Mouse (Mus musculus) kidney, embryonic 16.5 days (tissue): ENCODE measurements at regions not wholly inside any gene's neighbourhood (a gene's known extent, or its start where the extent isn't known, plus 50 kb on each side); places are given as distances from the start of the nearest gene placed in this dataset.

Source experiments
- ATAC-seq: fragments of 200-750 bp; cut with Nextera tagmentation; 2 replicates; pipeline ENCODE4 v1.8.0; 2017; ENCODE audit warnings: moderate TSS enrichment; ENCODE audit not compliant: low FRiP score, low TSS enrichment
- H3K27ac ChIP-seq: fragments of 300-500 bp; sonication (generic); 2 replicates; pipeline ENCODE4 v1.5.1; 2014; ENCODE audit warnings: low read length
- H3K27me3 ChIP-seq: fragments of 300-500 bp; sonication (generic); 2 replicates; pipeline ENCODE4 v1.6.1; 2014; ENCODE audit warnings: low read length, control low read depth, mixed read lengths; ENCODE audit not compliant: insufficient read depth
- H3K36me3 ChIP-seq: fragments of 300-500 bp; sonication (generic); 2 replicates; pipeline ENCODE4 v1.6.1; 2014; ENCODE audit warnings: low read length, control low read depth, mixed read lengths; ENCODE audit not compliant: insufficient read depth
- H3K4me1 ChIP-seq: fragments of 300-500 bp; sonication (generic); 2 replicates; pipeline ENCODE4 v1.6.1; 2014; ENCODE audit warnings: low read length, control low read depth, mixed read lengths; ENCODE audit not compliant: insufficient read depth
- H3K4me2 ChIP-seq: fragments of 300-500 bp; sonication (generic); replicated peaks from 2 replicates; pipeline ENCODE4 v1.6.1; 2014; ENCODE audit warnings: low read depth, low read length
- H3K4me3 ChIP-seq: fragments of 300-500 bp; sonication (generic); 2 replicates; pipeline ENCODE4 v1.5.1; 2014; ENCODE audit warnings: mild to moderate bottlenecking, low read length
- H3K9ac ChIP-seq: fragments of 300-500 bp; sonication (generic); replicated peaks from 2 replicates; pipeline ENCODE4 v1.6.1; 2014; ENCODE audit warnings: low read length
- H3K9me3 ChIP-seq: fragments of 300-500 bp; sonication (generic); 2 replicates; pipeline ENCODE4 v1.6.1; 2016; ENCODE audit warnings: low read length, control low read depth
- WGBS: fragments of 180-500 bp; shearing (Covaris S2); extraction: QIAGEN DNeasy Blood & Tissue Kit; methylation state at CpG from one replicate; pipeline ENCODE4 v1.1.7; 2014; 5-methylcytosine and 5-hydroxymethylcytosine counted together

- WGBS, result 7% methylated on average over 8 of the region's 8 CpGs
- H3K9me3 ChIP-seq, result peaks cover 4% of the 10 kb centered on the region; the same call in 1 of the 2 replicates
- peak overlapping the region; percentile 9; the same call in 1 of the 2 replicates for H3K4me3 ChIP-seq
- H3K4me2 ChIP-seq, result peak overlapping the region; percentile 42
- no peaks in the 10 kb centered on the region for H3K27me3 ChIP-seq
- no peak overlapping the region for H3K27ac ChIP-seq
- no peak overlapping the region for H3K9ac ChIP-seq
- H3K36me3 ChIP-seq, result no peaks in the 10 kb centered on the region
- H3K4me1 ChIP-seq, result peaks cover 20% of the 10 kb centered on the region
- 0 out of 2 replicates have a peak, but pooled peaks have one; percentile 14 for ATAC-seq
Measured at GRCm38 (mm10) chr4:33589207-33589606, 279.1 kb downstream of the Rngtt start.

GRCm38 (mm10) chr4:33594997-33595657 is 285.0 kb downstream of the Rngtt start:
- Histone ChIP-seq H3K27ac (no peak overlapping the region), H3K27me3 (no peaks in the 10 kb centered on the region), H3K9me3 (peaks cover 4% of the 10 kb centered on the region; the same call in 1 of the 2 replicates), H3K4me2 (no peak overlapping the region), H3K36me3 (no peaks in the 10 kb centered on the region), H3K9ac (no peak overlapping the region), H3K4me3 (no peak overlapping the region), H3K4me1 (no peaks in the 10 kb centered on the region)
- 58% methylated on average over 11 of the region's 11 CpGs for WGBS
- ATAC-seq, result no peak

GRCm38 (mm10) chr4:33595763-33596162 is 285.7 kb downstream of the Rngtt start:
- no peak for ATAC-seq
- Histone ChIP-seq H3K9ac (no peak overlapping the region), H3K36me3 (no peaks in the 10 kb centered on the region), H3K9me3 (peaks cover 4% of the 10 kb centered on the region; the same call in 1 of the 2 replicates), H3K27ac (no peak overlapping the region), H3K27me3 (no peaks in the 10 kb centered on the region), H3K4me1 (no peaks in the 10 kb centered on the region), H3K4me3 (no peak overlapping the region), H3K4me2 (no peak overlapping the region)
- 74% methylated on average over 9 of the region's 9 CpGs for WGBS

- Histone ChIP-seq H3K36me3 (no peaks in the 10 kb centered on the region), H3K9ac (no peak overlapping the region), H3K4me3 (no peak overlapping the region), H3K9me3 (no peaks in the 10 kb centered on the region), H3K4me1 (no peaks in the 10 kb centered on the region), H3K27me3 (no peaks in the 10 kb centered on the region), H3K4me2 (no peak overlapping the region), H3K27ac (no peak overlapping the region)
- no peak for ATAC-seq
- WGBS, result 50% methylated on average over 1 of the region's 1 CpGs
Measured at GRCm38 (mm10) chr4:33599966-33600365, 289.9 kb downstream of the Rngtt start.

GRCm38 (mm10) chr4:33600805-33601204 is 290.7 kb downstream of the Rngtt start:
- H3K9me3 ChIP-seq, result no peaks in the 10 kb centered on the region
- no peak overlapping the region for H3K27ac ChIP-seq
- no peak for ATAC-seq
- H3K27me3 ChIP-seq, result no peaks in the 10 kb centered on the region
- no peaks in the 10 kb centered on the region for H3K4me1 ChIP-seq
- WGBS, result 40% methylated on average over 6 of the region's 6 CpGs
- H3K4me2 ChIP-seq, result no peak overlapping the region
- no peaks in the 10 kb centered on the region for H3K36me3 ChIP-seq
- H3K9ac ChIP-seq, result no peak overlapping the region
- no peak overlapping the region for H3K4me3 ChIP-seq

- Histone ChIP-seq H3K4me1 (no peaks in the 10 kb centered on the region), H3K9me3 (no peaks in the 10 kb centered on the region), H3K27me3 (no peaks in the 10 kb centered on the region), H3K9ac (no peak overlapping the region), H3K27ac (no peak overlapping the region), H3K36me3 (no peaks in the 10 kb centered on the region), H3K4me2 (no peak overlapping the region), H3K4me3 (no peak overlapping the region)
- 91% methylated on average over 5 of the region's 5 CpGs for WGBS
- ATAC-seq, result no peak
Measured at GRCm38 (mm10) chr4:33604636-33605035, 294.5 kb downstream of the Rngtt start.

GRCm38 (mm10) chr4:33639821-33640575 is 284.4 kb upstream of the Cnr1 start:
- Histone ChIP-seq H3K4me2 (no peak overlapping the region), H3K27ac (no peak overlapping the region), H3K27me3 (no peaks in the 10 kb centered on the region), H3K9me3 (no peaks in the 10 kb centered on the region), H3K4me1 (peaks cover 7% of the 10 kb centered on the region; the same call in 1 of the 2 replicates), H3K36me3 (no peaks in the 10 kb centered on the region), H3K4me3 (no peak overlapping the region), H3K9ac (no peak overlapping the region)
- 82% methylated on average over 5 of the region's 5 CpGs for WGBS
- 0 out of 2 replicates have a peak, but pooled peaks have one; percentile 31 for ATAC-seq

- no peaks in the 10 kb centered on the region for H3K27me3 ChIP-seq
- no peak overlapping the region for H3K4me3 ChIP-seq
- no peak overlapping the region for H3K27ac ChIP-seq
- H3K9me3 ChIP-seq, result no peaks in the 10 kb centered on the region
- WGBS, result 50% methylated on average over 11 of the region's 11 CpGs
- no peak overlapping the region for H3K4me2 ChIP-seq
- peaks cover 7% of the 10 kb centered on the region; the same call in 1 of the 2 replicates for H3K4me1 ChIP-seq
- H3K9ac ChIP-seq, result no peak overlapping the region
- H3K36me3 ChIP-seq, result no peaks in the 10 kb centered on the region
- ATAC-seq, result peak; percentile 64; the same call in 1 of the 2 replicates
Measured at GRCm38 (mm10) chr4:33640576-33641255, 283.7 kb upstream of the Cnr1 start.

- ATAC-seq, result no peak
- no peak overlapping the region for H3K4me3 ChIP-seq
- peaks cover 7% of the 10 kb centered on the region; the same call in 1 of the 2 replicates for H3K4me1 ChIP-seq
- no peak overlapping the region for H3K9ac ChIP-seq
- 68% methylated on average over 6 of the region's 6 CpGs for WGBS
- H3K36me3 ChIP-seq, result no peaks in the 10 kb centered on the region
- no peaks in the 10 kb centered on the region for H3K27me3 ChIP-seq
- H3K4me2 ChIP-seq, result no peak overlapping the region
- H3K27ac ChIP-seq, result no peak overlapping the region
- no peaks in the 10 kb centered on the region for H3K9me3 ChIP-seq
Measured at GRCm38 (mm10) chr4:33641883-33642282, 282.5 kb upstream of the Cnr1 start.
